Mouse (Mus musculus) liver, postnatal 0 days (tissue): Measurements from ENCODE around the gene Pef1. TPM values are rescaled to one million over a fixed set of nuclear protein-coding genes. Genes with fewer than 3 reads are reported as not detected.

ENCODE experiments used
- ATAC-seq: fragments of 200-750 bp; cut with Nextera tagmentation; 2 replicates; pipeline ENCODE4 v1.8.0; 2017; ENCODE audit warnings: mild to moderate bottlenecking, moderate library complexity
- DNase-seq: peaks from one replicate; pipeline ENCODE4 v3.0.0-alpha.2; 2016
- H3K27ac ChIP-seq: fragments of 300-500 bp; sonication (generic); 2 replicates; pipeline ENCODE4 v1.5.1; 2014; ENCODE audit warnings: antibody characterized with exemption, moderate library complexity, mild to moderate bottlenecking, low read depth
- H3K27me3 ChIP-seq: fragments of 300-500 bp; sonication (generic); 2 replicates; pipeline ENCODE4 v1.6.1; 2014; ENCODE audit warnings: low read length, control low read depth, mixed read lengths; ENCODE audit not compliant: insufficient read depth
- H3K36me3 ChIP-seq: fragments of 300-500 bp; sonication (generic); replicated peaks from 2 replicates; pipeline ENCODE4 v1.6.1; 2014; ENCODE audit warnings: mild to moderate bottlenecking, control low read depth, low read length, moderate library complexity, mixed read lengths; ENCODE audit not compliant: insufficient read depth
- H3K4me1 ChIP-seq: fragments of 300-500 bp; sonication (generic); 2 replicates; pipeline ENCODE4 v1.6.1; 2014; ENCODE audit warnings: antibody characterized with exemption, mild to moderate bottlenecking, control low read depth; ENCODE audit not compliant: insufficient read depth
- H3K4me2 ChIP-seq: fragments of 300-500 bp; sonication (generic); 2 replicates; pipeline ENCODE4 v1.6.1; 2014; ENCODE audit warnings: low read depth, mild to moderate bottlenecking, low read length, moderate library complexity, mixed read lengths
- H3K4me3 ChIP-seq: fragments of 300-500 bp; sonication (generic); 2 replicates; pipeline ENCODE4 v1.5.1; 2014; ENCODE audit warnings: low read depth, low read length
- H3K9ac ChIP-seq: fragments of 300-500 bp; sonication (generic); replicated peaks from 2 replicates; pipeline ENCODE4 v1.6.1; 2014; ENCODE audit warnings: mild to moderate bottlenecking, moderate library complexity
- H3K9me3 ChIP-seq: fragments of 300-500 bp; sonication (generic); 2 replicates; pipeline ENCODE4 v1.6.1; 2016; ENCODE audit warnings: mild to moderate bottlenecking, control low read depth, low read length, mixed read lengths
- CTCF ChIP-seq: sonication (generic); IDR thresholded peaks from 2 replicates; pipeline ENCODE4 v1.5.1; 2016; ENCODE audit warnings: antibody characterized with exemption, low read depth
- EP300 ChIP-seq: IDR thresholded peaks from 2 replicates; pipeline ENCODE4 v1.6.1; 2016; ENCODE audit warnings: antibody characterized with exemption, low read depth, mild to moderate bottlenecking
- WGBS: fragments of 180-500 bp; shearing (Covaris S2); extraction: QIAGEN DNeasy Blood & Tissue Kit; methylation state at CpG from one replicate; pipeline ENCODE4 v1.1.7; 2014; ENCODE audit not compliant: insufficient replicate concordance; 5-methylcytosine and 5-hydroxymethylcytosine counted together
- polyA plus RNA-seq: library from polyadenylated mRNA; unstranded; fragments of >200 nt; fragmentation: Nextera tagmentation; extraction: Ambion mirVana; gene quantifications from 2 replicates; pipeline ENCODE4 v1.2.1, GENCODE M21; 2015

Gene Pef1
- polyA plus RNA-seq, 1 experiment from 2014 or later: 26.0 TPM

DNA sequence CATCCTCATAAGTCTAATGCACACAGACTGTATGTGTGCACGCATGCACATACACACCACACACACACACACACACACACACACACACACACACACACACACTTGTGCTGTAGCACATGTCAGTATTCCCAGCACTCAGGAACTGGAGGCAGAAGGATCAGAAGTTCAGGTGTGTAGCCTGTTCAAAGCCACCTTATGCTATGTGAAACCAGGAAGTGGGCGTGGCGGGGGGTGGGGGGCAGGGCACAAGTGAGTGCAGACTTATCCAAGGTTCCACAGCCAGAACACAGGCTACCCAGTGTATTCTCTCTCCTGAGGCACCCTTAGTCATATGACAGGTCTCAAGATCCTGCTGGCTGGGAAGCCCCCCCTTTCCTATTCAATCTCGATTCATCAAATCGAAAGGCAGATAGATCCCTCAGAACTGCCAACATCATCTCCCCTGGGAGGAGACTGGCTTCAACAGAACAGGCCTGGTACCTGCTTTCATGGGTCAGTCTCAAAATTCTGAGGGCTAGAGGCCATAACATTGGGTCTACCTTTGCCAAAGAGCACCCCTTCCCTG is 73.9 kb downstream of the Pef1 start:
- 0 out of 2 replicates have a peak, but pooled peaks cover 9% of the 10 kb centered on the region for H3K27me3 ChIP-seq
- 74% methylated on average over 5 of the region's 5 CpGs for WGBS

DNA sequence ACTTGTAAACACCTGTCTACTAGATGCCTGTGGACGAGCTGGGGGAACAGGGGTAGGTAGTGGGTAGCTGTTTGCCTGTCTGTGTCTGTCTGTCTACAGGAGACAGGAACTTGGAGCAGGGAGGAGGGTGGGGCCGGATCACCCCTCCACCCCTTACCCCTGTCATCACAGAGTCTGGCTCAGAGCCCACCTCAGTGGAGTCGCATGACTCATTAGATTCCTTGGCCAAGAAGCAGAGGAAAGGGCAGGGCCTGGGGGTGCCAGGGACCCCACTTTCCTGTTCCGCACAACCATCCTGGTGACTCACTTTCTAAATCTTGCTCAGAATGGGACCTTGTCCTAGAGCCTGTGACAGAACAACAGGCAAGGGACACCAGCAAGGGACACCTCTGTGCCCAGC is 74.7 kb downstream of the Pef1 start:
- Histone ChIP-seq H3K9me3 (no peaks in the 10 kb centered on the region), H3K4me1 (peaks cover 27% of the 10 kb centered on the region), H3K9ac (no peak overlapping the region), H3K36me3 (no peaks in the 10 kb centered on the region), H3K27me3 (0 out of 2 replicates have a peak, but pooled peaks cover 9% of the 10 kb centered on the region), H3K4me2 (no peak overlapping the region), H3K4me3 (no peak overlapping the region), H3K27ac (0 out of 2 replicates have a peak overlapping the region, but pooled peaks have one; percentile 16)
- ATAC-seq (peak; percentile 26; the same call in 1 of the 2 replicates), DNase-seq (no peak)
- TF ChIP-seq CTCF (no peak), EP300 (peak; percentile 35; the same call in 1 of the 2 replicates)
- 50% methylated on average over 4 of the region's 4 CpGs for WGBS

More for the DNA sequence above, 73.9 kb downstream of the Pef1 start:
- peak overlapping the region; percentile 78; the same call in 1 of the 2 replicates for H3K27ac ChIP-seq
- H3K4me2 ChIP-seq: no peak overlapping the region
- no peak for ATAC-seq
- H3K9me3 ChIP-seq: no peaks in the 10 kb centered on the region
- H3K9ac ChIP-seq: no peak overlapping the region
- TF ChIP-seq EP300 (no peak), CTCF (no peak)
- H3K4me3 ChIP-seq: no peak overlapping the region
- peaks cover 26% of the 10 kb centered on the region for H3K4me1 ChIP-seq
- no peak for DNase-seq
- H3K36me3 ChIP-seq: no peaks in the 10 kb centered on the region

DNA sequence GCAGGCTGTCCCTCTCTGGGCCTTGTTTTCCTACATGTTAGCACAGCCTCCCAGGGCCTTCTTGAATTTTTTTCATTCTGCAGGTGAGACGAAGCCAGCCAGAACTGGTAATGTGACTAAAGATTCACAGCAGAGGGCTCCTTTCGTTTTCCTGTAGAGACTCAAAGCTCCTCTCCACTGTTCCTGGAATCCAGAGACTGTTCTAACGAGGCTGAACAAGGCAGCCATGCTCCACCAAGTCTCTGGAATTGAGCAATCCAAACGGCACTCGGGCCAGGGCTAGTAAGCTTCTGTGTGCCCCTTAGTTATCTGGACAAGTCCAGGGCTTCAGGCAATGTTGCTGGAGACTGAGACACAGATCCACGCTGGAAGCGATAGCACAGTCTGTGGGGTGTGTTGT is 75.2 kb downstream of the Pef1 start:
- WGBS: 45% methylated on average over 7 of the region's 7 CpGs
- TF ChIP-seq CTCF: no peak
- no peak for TF ChIP-seq EP300
- Histone ChIP-seq H3K4me3 (no peak overlapping the region), H3K9ac (no peak overlapping the region), H3K36me3 (no peaks in the 10 kb centered on the region), H3K4me2 (no peak overlapping the region), H3K9me3 (no peaks in the 10 kb centered on the region), H3K27ac (peak overlapping the region; percentile 16; the same call in 1 of the 2 replicates), H3K4me1 (peaks cover 27% of the 10 kb centered on the region), H3K27me3 (0 out of 2 replicates have a peak, but pooled peaks cover 9% of the 10 kb centered on the region)
- no peak for ATAC-seq
- DNase-seq: no peak

Other genes with a start within 250 kb of the Pef1 start
- not detected in 2 replicates for gene Spocd1, start 173.3 kb upstream of the Pef1 start, polyA plus RNA-seq
- not detected in 2 replicates for gene Adgrb2, start 117.7 kb upstream of the Pef1 start, polyA plus RNA-seq
- 2.3 and 3.0 TPM in 2 replicates for gene Col16a1, start 54.7 kb upstream of the Pef1 start, polyA plus RNA-seq
- not detected in 2 replicates for gene Hcrtr1, start 36.8 kb downstream of the Pef1 start, polyA plus RNA-seq
- gene Tinagl1, start 72.6 kb downstream of the Pef1 start, polyA plus RNA-seq: 22.6 and 22.9 TPM in 2 replicates
- gene Gm853, start 119.8 kb downstream of the Pef1 start, polyA plus RNA-seq: not detected in 2 replicates
- gene Serinc2, start 176.6 kb downstream of the Pef1 start, polyA plus RNA-seq: 3.4 and 4.4 TPM in 2 replicates
- gene Fabp3, start 206.0 kb downstream of the Pef1 start, polyA plus RNA-seq: 1.3 and 26.0 TPM in 2 replicates
- not detected in 2 replicates for gene Gm10570, start 206.1 kb downstream of the Pef1 start, polyA plus RNA-seq